Mouse (Mus musculus) embryonic fibroblast, embryonic 13.5 days (primary cell): ENCODE measurements around the gene Gm34302. TPM values are rescaled to one million over a fixed set of nuclear protein-coding genes. Genes with fewer than 3 reads are reported as not detected.

Source experiments
- H3K27ac ChIP-seq: 2 replicates; pipeline ENCODE4 v1.5.1; 2012; ENCODE audit warnings: low read length, control low read depth, inconsistent platforms; ENCODE audit not compliant: insufficient read depth
- H3K4me1 ChIP-seq: 2 replicates; pipeline ENCODE4 v1.6.1; 2011; ENCODE audit warnings: low read length; ENCODE audit not compliant: control insufficient read depth, insufficient read depth
- H3K4me3 ChIP-seq: 2 replicates; pipeline ENCODE4 v1.5.1; 2011; ENCODE audit warnings: mild to moderate bottlenecking, control low read depth, low read length; ENCODE audit not compliant: insufficient read depth
- CTCF ChIP-seq: IDR thresholded peaks from 2 replicates; pipeline ENCODE4 v1.5.1; 2011; ENCODE audit warnings: mild to moderate bottlenecking, control low read depth, low read length, moderate library complexity, borderline replicate concordance; ENCODE audit not compliant: insufficient read depth
- POLR2A ChIP-seq: IDR thresholded peaks from 2 replicates; pipeline ENCODE4 v1.6.1; 2011; ENCODE audit warnings: low read depth, mild to moderate bottlenecking, control low read depth, low read length, moderate library complexity
- polyA plus RNA-seq: library from polyadenylated mRNA; stranded (reverse); fragments of >200 nt; gene quantifications from 2 replicates; pipeline ENCODE4 v1.2.4, GENCODE M21; 2011; ENCODE audit warnings: low read depth; ENCODE audit not compliant: missing spikeins, insufficient read length

The Gm34302 gene
- polyA plus RNA-seq, 1 experiment: not detected

DNA sequence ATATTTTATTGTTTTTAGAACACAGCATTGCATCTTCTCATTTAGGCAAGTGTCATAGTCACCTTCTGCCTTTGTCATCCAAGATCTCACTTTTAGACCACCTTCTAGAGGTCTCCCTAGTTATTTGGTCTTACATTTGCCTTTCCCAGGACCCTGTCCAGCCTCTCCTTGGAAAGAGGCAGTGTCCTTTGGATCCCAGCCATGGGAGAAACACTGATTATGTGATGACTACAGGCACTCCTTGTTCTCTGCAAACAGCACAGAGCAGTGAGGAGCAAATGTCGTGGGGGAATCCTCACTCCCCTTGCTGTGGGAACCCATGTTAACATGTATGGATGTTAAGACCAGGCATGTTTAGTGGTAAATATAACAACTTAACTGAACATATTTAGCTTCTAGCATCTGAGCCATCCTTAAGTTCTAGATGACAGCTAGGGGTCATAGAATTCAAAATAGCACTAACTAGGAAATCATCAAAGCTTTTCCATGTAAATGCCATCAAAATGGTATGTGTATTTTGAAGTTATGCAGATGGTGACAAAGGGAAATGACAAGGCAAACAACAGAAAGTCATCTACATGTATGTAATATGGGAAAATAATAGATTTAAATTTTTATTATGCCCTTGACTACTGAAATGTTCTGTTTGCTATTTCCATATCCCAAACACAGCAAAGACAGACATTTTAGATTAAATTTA, 43.1 kb downstream of the Gm34302 start:
- TF ChIP-seq POLR2A (no peak), CTCF (no peak)
- 0 out of 2 replicates have a peak, but pooled peaks cover 2% of the 10 kb centered on the region for H3K4me1 ChIP-seq
- no peak overlapping the region for H3K4me3 ChIP-seq
- H3K27ac ChIP-seq: no peak overlapping the region

DNA sequence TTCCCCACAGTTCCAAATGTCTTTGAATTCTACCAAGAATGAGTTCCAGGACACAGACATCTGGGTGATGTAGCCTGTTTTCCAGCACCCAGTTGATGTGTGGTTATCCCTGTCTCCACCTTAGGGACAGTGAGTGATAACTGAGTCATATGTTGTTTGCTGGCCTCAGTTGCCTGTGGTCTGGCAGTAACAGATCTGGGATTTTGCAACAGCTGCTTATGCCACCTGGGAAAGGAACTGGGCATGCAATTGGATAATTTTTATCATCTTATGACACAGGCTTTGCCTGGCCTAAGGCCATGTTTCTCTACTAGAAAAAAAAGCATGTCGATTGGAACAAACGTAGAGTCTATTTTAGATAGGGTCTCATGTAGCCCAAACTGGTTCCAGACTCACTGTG, 43.9 kb downstream of the Gm34302 start:
- no peak overlapping the region for H3K27ac ChIP-seq
- TF ChIP-seq CTCF (no peak), POLR2A (no peak)

DNA sequence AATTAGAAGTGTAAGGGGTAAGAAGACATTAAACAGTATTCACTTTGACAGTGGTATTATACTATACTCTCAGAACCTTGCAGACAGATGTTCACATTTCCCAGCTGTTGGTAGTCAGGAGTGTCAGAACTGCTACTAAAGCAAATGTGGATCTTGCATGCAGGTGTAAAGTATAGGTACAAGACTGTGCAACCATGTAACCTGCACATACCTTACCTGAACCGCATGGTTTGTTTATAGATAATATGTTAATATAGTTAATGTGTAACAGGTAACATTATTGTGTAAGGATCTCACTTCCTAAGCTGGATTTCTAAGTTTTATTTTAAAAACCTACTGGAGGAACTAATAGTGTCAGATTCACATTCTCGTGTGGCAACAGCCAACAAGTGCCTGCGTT, 44.8 kb downstream of the Gm34302 start:
- H3K27ac ChIP-seq: no peak overlapping the region
- H3K4me3 ChIP-seq: no peak overlapping the region
- H3K4me1 ChIP-seq: 0 out of 2 replicates have a peak, but pooled peaks cover 2% of the 10 kb centered on the region
- TF ChIP-seq POLR2A (no peak), CTCF (no peak)

More for the DNA sequence above, 43.9 kb downstream of the Gm34302 start:
- 0 out of 2 replicates have a peak, but pooled peaks cover 2% of the 10 kb centered on the region for H3K4me1 ChIP-seq
- H3K4me3 ChIP-seq: no peak overlapping the region

Other genes with a start within 250 kb of the Gm34302 start
- gene Mme, start 242.3 kb downstream of the Gm34302 start, polyA plus RNA-seq: 11.9 and 41.4 TPM in 2 replicates